Mouse (Mus musculus) E14TG2a.4 (cell line): ENCODE measurements around the gene Fbxl17.

Source experiments
- CTCF ChIP-seq: conservative IDR thresholded peaks from 2 replicates; pipeline ENCODE4 v1.5.1; 2014; ENCODE audit warnings: low read length
- POU5F1 ChIP-seq: IDR thresholded peaks from 2 replicates; pipeline ENCODE4 v1.6.1; 2014; ENCODE audit warnings: low read length, borderline replicate concordance

DNA sequence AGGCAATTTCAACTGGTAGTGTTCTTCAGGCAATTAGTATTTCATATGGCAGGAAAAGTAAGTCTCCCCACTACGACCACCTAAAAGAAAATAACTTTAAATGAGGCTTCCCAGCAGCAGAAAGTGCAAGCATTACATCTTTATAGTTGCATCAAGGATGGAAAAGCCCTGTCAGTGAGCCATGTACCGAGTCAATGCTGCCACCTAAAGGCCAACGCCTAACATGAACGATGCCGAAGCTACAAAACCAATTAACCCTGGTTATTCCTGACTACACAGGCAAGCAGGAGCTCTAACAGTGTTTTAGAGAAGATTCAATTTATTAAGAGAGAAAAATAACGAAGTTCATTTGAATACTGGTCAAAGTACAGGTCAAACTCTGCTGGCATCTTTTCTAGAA, 32.0 kb downstream of the Fbxl17 start:
- TF ChIP-seq CTCF: peak; percentile 68
- TF ChIP-seq POU5F1: no peak
